ENCODE assay signal across 8 mouse cellular contexts in the genomic region with DNA sequence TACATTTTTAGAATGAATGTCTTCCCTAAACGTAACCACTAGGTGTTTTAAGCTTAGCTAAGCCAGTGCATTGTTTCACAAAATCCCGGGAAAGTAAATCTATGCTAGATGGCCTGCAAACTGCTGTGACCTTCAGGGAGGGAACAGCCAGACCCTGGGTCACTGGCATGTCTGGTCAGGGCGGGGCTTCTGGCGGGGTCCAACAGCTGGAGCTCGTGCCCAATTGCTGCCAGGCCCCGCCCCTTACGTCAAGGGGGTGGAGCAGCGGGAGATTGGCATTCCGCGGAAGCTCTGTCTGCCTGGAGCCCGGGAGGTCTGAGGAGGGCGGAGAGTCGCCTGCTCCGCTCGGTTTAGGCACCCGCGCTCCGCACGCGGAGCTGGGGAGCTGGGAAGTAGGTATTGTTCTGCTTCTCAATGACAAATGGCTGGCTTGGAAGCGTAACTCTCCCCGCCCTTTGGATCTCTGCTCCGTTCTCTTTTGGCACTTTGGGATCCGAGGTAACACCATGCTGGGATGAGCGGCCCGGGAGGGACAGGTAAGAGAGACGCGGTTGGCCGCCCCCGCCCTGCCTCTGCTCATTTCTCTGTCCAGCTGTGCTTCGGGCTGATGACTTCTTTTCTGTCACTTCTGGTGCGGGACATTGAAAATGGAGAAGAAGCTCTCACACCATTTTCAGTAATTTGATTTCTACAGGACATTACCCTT. TPM values are rescaled to one million over a fixed set of nuclear protein-coding genes. Genes with fewer than 3 reads are reported as not detected.
DNase-seq lines count a peak whose midpoint lies in the region; ATAC-seq and TF ChIP-seq lines count a peak whose summit lies in the region.

No protein-coding gene starts in this region.

- H3K27ac ChIP-seq in CH12.LX (ENCODE audit: insufficient read depth, low read depth), result peak overlapping the region; percentile 30; the same call in 1 of the 2 replicates
- H3K27ac ChIP-seq in forebrain, embryonic 11.5 days (ENCODE audit: low read depth, low read length), result no peak overlapping the region
- H3K27ac ChIP-seq in heart, embryonic 16.5 days (ENCODE audit: low read length), result peak overlapping the region; percentile 75
- H3K27ac ChIP-seq in liver, embryonic 15.5 days (replicated peaks), result peak overlapping the region; percentile 75
- no peak overlapping the region for H3K27ac ChIP-seq in neural tube, embryonic 12.5 days

- peak; percentile 95 for DNase-seq in CH12.LX (ENCODE audit: extremely low read depth)
- peak; percentile 87 for DNase-seq in c-Kit-positive CD71-positive TER-119-negative erythroid progenitor cells, embryonic 14.5 days (ENCODE audit: low read depth)
- peak; percentile 94 for DNase-seq in forebrain, embryonic 11.5 days (ENCODE audit: low spot score)
- DNase-seq in kidney, postnatal 36 days, result peak; percentile 97 to 99
- DNase-seq in telencephalon, adult 2 months (ENCODE audit: low read depth, low spot score), result peak; percentile 78

- H3K4me2 ChIP-seq in CH12.LX (ENCODE audit: insufficient read depth, low read depth, poor library complexity, severe bottlenecking), result peak overlapping the region; percentile 99; the same call in 1 of the 2 replicates
- peak overlapping the region; percentile 57 for H3K4me2 ChIP-seq in forebrain, embryonic 11.5 days (ENCODE audit: low read depth, low read length, severe bottlenecking)
- peak overlapping the region; percentile 67 for H3K4me2 ChIP-seq in heart, embryonic 16.5 days (ENCODE audit: low read depth, low read length)
- H3K4me2 ChIP-seq in liver, embryonic 15.5 days, result peak overlapping the region; percentile 85
- H3K4me2 ChIP-seq in neural tube, embryonic 12.5 days (replicated peaks), result peak overlapping the region; percentile 74

- WGBS in forebrain, embryonic 11.5 days, result under 1% methylated on average over 32 of the region's 32 CpGs
- WGBS in heart, embryonic 16.5 days, result under 1% methylated on average over 32 of the region's 32 CpGs
- under 1% methylated on average over 32 of the region's 32 CpGs for WGBS in liver, embryonic 15.5 days (ENCODE audit: insufficient replicate concordance)
- WGBS in neural tube, embryonic 12.5 days, result under 1% methylated on average over 32 of the region's 32 CpGs

- H3K4me1 ChIP-seq in CH12.LX (ENCODE audit: control insufficient read depth in 1 of 2, insufficient read depth in 2 of 2), result peaks cover 14 to 40% of the 10 kb centered on the region in 2 experiments
- H3K4me1 ChIP-seq in forebrain, embryonic 11.5 days (replicated peaks; ENCODE audit: control insufficient read depth, insufficient read depth, low read length), result no peaks in the 10 kb centered on the region
- peaks cover 9% of the 10 kb centered on the region for H3K4me1 ChIP-seq in heart, embryonic 16.5 days (ENCODE audit: control insufficient read depth, insufficient read depth, low read length)
- H3K4me1 ChIP-seq in liver, embryonic 15.5 days (replicated peaks), result peaks cover 39% of the 10 kb centered on the region
- H3K4me1 ChIP-seq in neural tube, embryonic 12.5 days, result no peaks in the 10 kb centered on the region

- peak; percentile 99 for TF ChIP-seq POLR2A in CH12.LX (IDR thresholded peaks at IDR 0.05; ENCODE audit: low read depth, low read length)

- peak; percentile 98 for ATAC-seq in forebrain, embryonic 11.5 days (replicated peaks; ENCODE audit: low FRiP score)
- ATAC-seq in heart, embryonic 16.5 days (replicated peaks; ENCODE audit: extremely low read depth, insufficient read depth, low FRiP score), result peak; percentile 97
- ATAC-seq in liver, embryonic 15.5 days (ENCODE audit: insufficient read depth), result peak; percentile 97
- ATAC-seq in neural tube, embryonic 12.5 days (ENCODE audit: low FRiP score, low read depth), result peak; percentile 98

- dilution Hi-C loops in CH12.LX (cut with MboI; ENCODE audit: extremely low pct_ligation_motif_present, extremely low pct_unique_long_range_greater_than_20kb, low sequenced_read_pairs), result no loop called here

- TF ChIP-seq RAD21 in CH12.LX (IDR thresholded peaks at IDR 0.05; ENCODE audit: low read depth, low read length), result no peak

- H3K9ac ChIP-seq in CH12.LX (ENCODE audit: insufficient read depth, low read depth), result peak overlapping the region; percentile 84
- H3K9ac ChIP-seq in forebrain, embryonic 11.5 days (ENCODE audit: low read length), result peak overlapping the region; percentile 46; the same call in 1 of the 2 replicates
- H3K9ac ChIP-seq in heart, embryonic 16.5 days (ENCODE audit: low read length), result peak overlapping the region; percentile 73
- H3K9ac ChIP-seq in liver, embryonic 15.5 days, result peak overlapping the region; percentile 68
- peak overlapping the region; percentile 56; the same call in 1 of the 2 replicates for H3K9ac ChIP-seq in neural tube, embryonic 12.5 days

- peaks cover 43% of the 10 kb centered on the region for H3K79me2 ChIP-seq in CH12.LX (replicated peaks; ENCODE audit: control insufficient read depth, extremely low read depth, insufficient read depth, poor library complexity, severe bottlenecking)

- no peak for TF ChIP-seq CTCF in CH12.LX (conservative IDR thresholded peaks at IDR 0.05 in 1 of 2, IDR thresholded peaks at IDR 0.05 in 1 of 2; ENCODE audit: low read depth in 2 of 2, low read length in 2 of 2)

- in situ Hi-C loops in CH12.LX (cut with MboI; ENCODE audit: low pct_ligation_motif_present, low pct_unique_long_range_greater_than_20kb, low sequenced_read_pairs), result no loop called here

- no peak for TF ChIP-seq EP300 in CH12.LX (IDR thresholded peaks at IDR 0.05; ENCODE audit: low read length)

- H3K27me3 ChIP-seq in CH12.LX (replicated peaks), result no peaks in the 10 kb centered on the region
- no peaks in the 10 kb centered on the region for H3K27me3 ChIP-seq in forebrain, embryonic 11.5 days (ENCODE audit: control insufficient read depth, insufficient read depth, low read length)
- H3K27me3 ChIP-seq in heart, embryonic 16.5 days (ENCODE audit: control insufficient read depth, insufficient read depth, low read length), result no peaks in the 10 kb centered on the region
- no peaks in the 10 kb centered on the region for H3K27me3 ChIP-seq in liver, embryonic 15.5 days
- H3K27me3 ChIP-seq in neural tube, embryonic 12.5 days (replicated peaks), result no peaks in the 10 kb centered on the region

- H3K36me3 ChIP-seq in CH12.LX (replicated peaks in 1 of 2; ENCODE audit: control insufficient read depth in 1 of 2, insufficient read depth in 1 of 2, low read length in 1 of 2), result peaks cover 2 to 16% of the 10 kb centered on the region in 2 experiments
- H3K36me3 ChIP-seq in forebrain, embryonic 11.5 days (ENCODE audit: control insufficient read depth, insufficient read depth, low read length), result no peaks in the 10 kb centered on the region
- H3K36me3 ChIP-seq in heart, embryonic 16.5 days (ENCODE audit: control insufficient read depth, insufficient read depth), result no peaks in the 10 kb centered on the region
- H3K36me3 ChIP-seq in liver, embryonic 15.5 days (replicated peaks), result no peaks in the 10 kb centered on the region
- no peaks in the 10 kb centered on the region for H3K36me3 ChIP-seq in neural tube, embryonic 12.5 days

- H3K9me3 ChIP-seq in CH12.LX (replicated peaks; ENCODE audit: low read length), result no peaks in the 10 kb centered on the region
- H3K9me3 ChIP-seq in forebrain, embryonic 11.5 days (ENCODE audit: control insufficient read depth, low read length), result no peaks in the 10 kb centered on the region
- no peaks in the 10 kb centered on the region for H3K9me3 ChIP-seq in heart, embryonic 16.5 days (replicated peaks; ENCODE audit: control insufficient read depth, low read length)
- H3K9me3 ChIP-seq in liver, embryonic 15.5 days (replicated peaks), result no peaks in the 10 kb centered on the region
- no peaks in the 10 kb centered on the region for H3K9me3 ChIP-seq in neural tube, embryonic 12.5 days

- H3K4me3 ChIP-seq in CH12.LX (replicated peaks in 1 of 3; ENCODE audit: low read depth in 2 of 3, low read length in 2 of 3, poor library complexity in 1 of 3), result peak overlapping the region; percentile 65 to 79 (median 75)
- H3K4me3 ChIP-seq in forebrain, embryonic 11.5 days (ENCODE audit: low read depth, low read length), result peak overlapping the region; percentile 41
- H3K4me3 ChIP-seq in heart, embryonic 16.5 days (ENCODE audit: low read length), result peak overlapping the region; percentile 63
- peak overlapping the region; percentile 72 for H3K4me3 ChIP-seq in liver, embryonic 15.5 days (replicated peaks)
- peak overlapping the region; percentile 55 for H3K4me3 ChIP-seq in neural tube, embryonic 12.5 days

TF ChIP-seq in CH12.LX, 34 proteins besides CTCF, POLR2A, EP300 and RAD21 (continues in another document):
- peak; percentile 59; the same call in 1 of the 2 replicates for TF ChIP-seq MXI1 (IDR thresholded peaks at IDR 0.05; ENCODE audit: low read depth, low read length)
- no peak for TF ChIP-seq PAX5 (IDR thresholded peaks at IDR 0.05; ENCODE audit: low read length)
- 0 out of 2 replicates have a peak, but pooled peaks have one; percentile 13 for TF ChIP-seq MAFK (IDR thresholded peaks at IDR 0.05; ENCODE audit: insufficient replicate concordance, low read length)
- peak; percentile 52 for TF ChIP-seq MAX (IDR thresholded peaks at IDR 0.05; ENCODE audit: low read length)
- peak; percentile 87 for TF ChIP-seq MAZ (IDR thresholded peaks at IDR 0.05; ENCODE audit: low read depth, low read length)
- TF ChIP-seq JUN (IDR thresholded peaks at IDR 0.05; ENCODE audit: insufficient read depth, low read depth, low read length), result no peak
- TF ChIP-seq USF2 (conservative IDR thresholded peaks at IDR 0.05; ENCODE audit: low read depth, low read length), result no peak
- peak; percentile 26; the same call in 1 of the 2 replicates for TF ChIP-seq RCOR1 (conservative IDR thresholded peaks at IDR 0.05; ENCODE audit: low read depth, low read length)
- no peak for TF ChIP-seq SMC3 (IDR thresholded peaks at IDR 0.05; ENCODE audit: low read depth, low read length)
- no peak; the same call in 1 of the 2 replicates for TF ChIP-seq NRF1 (IDR thresholded peaks at IDR 0.05; ENCODE audit: low read depth, low read length)
- TF ChIP-seq BHLHE40 (IDR thresholded peaks at IDR 0.05; ENCODE audit: low read depth, low read length), result peak; percentile 91
- TF ChIP-seq MEF2A (IDR thresholded peaks at IDR 0.05; ENCODE audit: borderline replicate concordance, low read depth, low read length), result peak; percentile 51; the same call in 1 of the 2 replicates
- TF ChIP-seq ZC3H11A (IDR thresholded peaks at IDR 0.05; ENCODE audit: low read depth, low read length), result no peak
- TF ChIP-seq ELF1 (IDR thresholded peaks at IDR 0.05; ENCODE audit: low read depth, low read length), result peak; percentile 82

RNA-seq across cellular contexts. Expression of a gene that starts 35.2 kb away (rescaled TPM):
- total RNA-seq in CH12.LX (2012; rRNA removed) (38.5 and 51.2 TPM in 2 replicates), CH12.LX (2014; rRNA removed) (106 and 134 TPM in 2 replicates)
- polyA plus RNA-seq in CH12.LX (2012; ENCODE audit: insufficient read length, low read depth), result 47.4 and 71.2 TPM in 2 replicates
- polyA plus RNA-seq in forebrain, embryonic 11.5 days (2014; fragmentation: Nextera tagmentation; extraction: Ambion mirVana), result 146 and 170 TPM in 2 replicates
- 83.5 and 105 TPM in 2 replicates for polyA plus RNA-seq in heart, embryonic 16.5 days (2015; fragmentation: Nextera tagmentation; extraction: Ambion mirVana)
- 52.8 and 55.4 TPM in 2 replicates for polyA plus RNA-seq in liver, embryonic 15.5 days (2015; fragmentation: Nextera tagmentation; extraction: Ambion mirVana)
- polyA plus RNA-seq in neural tube, embryonic 12.5 days (2016; fragmentation: Nextera tagmentation; extraction: Ambion mirVana), result 148 and 158 TPM in 2 replicates

Comparison
In these comparisons a context has a peak if more than half of its experiments do, and no peak if none do; other contexts are left out.
1. H3K27ac ChIP-seq: peak in CH12.LX (single experiment), heart, embryonic 16.5 days (single experiment) and liver, embryonic 15.5 days (single experiment); none in forebrain, embryonic 11.5 days (single experiment) and neural tube, embryonic 12.5 days (single experiment).
2. Peak in every context shown above with its lines, with median percentiles within 50 percentile points of each other: DNase-seq, H3K4me2 ChIP-seq, H3K4me3 ChIP-seq, H3K9ac ChIP-seq and ATAC-seq.